Mouse (Mus musculus): ENCODE data around the gene Hist1h2bp. TPM values are rescaled to one million over a fixed set of nuclear protein-coding genes. Genes with fewer than 3 reads are reported as not detected.
A peak's percentile ranks its signal among the peaks of the same experiment; 100 is the strongest.
"Not testable (repeated sequence)": the region's sequence is repeated elsewhere in the genome, so short reads cannot be mapped to it uniquely, and the experiment has no call there.

Hist1h2bp gene
- 1.5 TPM in 1 of 2 replicates, not detected in the other for polyA plus RNA-seq (2014; fragmentation: Nextera tagmentation; extraction: Ambion mirVana)

GRCm38 (mm10) chr13:21786899-21787629, at the start of gene Hist1h2bp, which contains the start of gene Hist1h2an:
Gene Hist1h2bp (plus strand): TSS chr13:21787461.
Gene Hist1h2an (minus strand): TSS chr13:21787218.
- Histone ChIP-seq H3K9ac (ENCODE audit: low read depth, low read length) (peak within 1 kb of the TSS; percentile 69; the same call in 1 of the 2 replicates), H3K4me3 (ENCODE audit: low read depth, low read length) (peak within 1 kb of the TSS; percentile 39), H3K4me2 (peak within 1 kb of the TSS; percentile 61), H3K4me1 (ENCODE audit: control insufficient read depth, insufficient read depth, low read length) (peaks cover 16% of the 10 kb centered on the region), H3K27ac (ENCODE audit: low read depth, low read length) (peak within 1 kb of the TSS; percentile 84)
- not testable (repeated sequence) for H3K27me3 ChIP-seq (ENCODE audit: control insufficient read depth, insufficient read depth, low read length); H3K9me3 ChIP-seq (replicated peaks; ENCODE audit: control insufficient read depth, low read length); H3K36me3 ChIP-seq (ENCODE audit: control insufficient read depth, insufficient read depth, low read length)
- peak; percentile 95 for ATAC-seq (replicated peaks; ENCODE audit: insufficient number of reproducible peaks, low FRiP score, low TSS enrichment)
- under 1% methylated on average over 38 of the region's 63 CpGs for WGBS (ENCODE audit: insufficient replicate concordance)

- Histone ChIP-seq H3K9me3 (replicated peaks; ENCODE audit: control insufficient read depth, low read length) (no peaks in the 10 kb centered on the region), H3K4me2 (no peak overlapping the region), H3K4me3 (ENCODE audit: low read depth, low read length) (no peak overlapping the region), H3K4me1 (ENCODE audit: control insufficient read depth, insufficient read depth, low read length) (peaks cover 3% of the 10 kb centered on the region; the same call in 1 of the 2 replicates), H3K27ac (ENCODE audit: low read depth, low read length) (no peak overlapping the region), H3K36me3 (ENCODE audit: control insufficient read depth, insufficient read depth, low read length) (no peaks in the 10 kb centered on the region), H3K9ac (ENCODE audit: low read depth, low read length) (no peak overlapping the region), H3K27me3 (ENCODE audit: control insufficient read depth, insufficient read depth, low read length) (no peaks in the 10 kb centered on the region)
- 77% methylated on average over 1 of the region's 1 CpGs for WGBS (ENCODE audit: insufficient replicate concordance)
- ATAC-seq (replicated peaks; ENCODE audit: insufficient number of reproducible peaks, low FRiP score, low TSS enrichment): no peak
These were observed 42.3 kb upstream of the Hist1h2bp start for GRCm38 (mm10) chr13:21745006-21745405.

- H3K4me2 ChIP-seq: peak overlapping the region; percentile 79
- no peaks in the 10 kb centered on the region for H3K36me3 ChIP-seq (ENCODE audit: control insufficient read depth, insufficient read depth, low read length)
- H3K9me3 ChIP-seq (replicated peaks; ENCODE audit: control insufficient read depth, low read length): no peaks in the 10 kb centered on the region
- no peak for ATAC-seq (replicated peaks; ENCODE audit: insufficient number of reproducible peaks, low FRiP score, low TSS enrichment)
- H3K27me3 ChIP-seq (ENCODE audit: control insufficient read depth, insufficient read depth, low read length): no peaks in the 10 kb centered on the region
- peak overlapping the region; percentile 72 for H3K9ac ChIP-seq (ENCODE audit: low read depth, low read length)
- peaks cover 13% of the 10 kb centered on the region for H3K4me1 ChIP-seq (ENCODE audit: control insufficient read depth, insufficient read depth, low read length)
- WGBS (ENCODE audit: insufficient replicate concordance): 6% methylated on average over 5 of the region's 5 CpGs
- peak overlapping the region; percentile 57 for H3K4me3 ChIP-seq (ENCODE audit: low read depth, low read length)
- peak overlapping the region; percentile 79 for H3K27ac ChIP-seq (ENCODE audit: low read depth, low read length)
These were observed 37.7 kb upstream of the Hist1h2bp start for GRCm38 (mm10) chr13:21749387-21750158.

GRCm38 (mm10) chr13:21750159-21751017, 36.9 kb upstream of the Hist1h2bp start, which contains the start of gene Hist1h4k:
Gene Hist1h4k (minus strand): TSS chr13:21750505.
- Histone ChIP-seq H3K4me1 (ENCODE audit: control insufficient read depth, insufficient read depth, low read length) (peaks cover 13% of the 10 kb centered on the region), H3K4me2 (peak within 1 kb of the TSS; percentile 79), H3K9ac (ENCODE audit: low read depth, low read length) (peak within 1 kb of the TSS; percentile 72), H3K4me3 (ENCODE audit: low read depth, low read length) (peak within 1 kb of the TSS; percentile 57), H3K27ac (ENCODE audit: low read depth, low read length) (peak within 1 kb of the TSS; percentile 91)
- H3K36me3 ChIP-seq (ENCODE audit: control insufficient read depth, insufficient read depth, low read length); H3K27me3 ChIP-seq (ENCODE audit: control insufficient read depth, insufficient read depth, low read length); H3K9me3 ChIP-seq (replicated peaks; ENCODE audit: control insufficient read depth, low read length): not testable (repeated sequence)
- ATAC-seq (replicated peaks; ENCODE audit: insufficient number of reproducible peaks, low FRiP score, low TSS enrichment): peak; percentile 85
- WGBS (ENCODE audit: insufficient replicate concordance): under 1% methylated on average over 45 of the region's 56 CpGs

- Histone ChIP-seq H3K27me3 (ENCODE audit: control insufficient read depth, insufficient read depth, low read length) (no peaks in the 10 kb centered on the region), H3K27ac (ENCODE audit: low read depth, low read length) (peak overlapping the region; percentile 85; the same call in 1 of the 2 replicates), H3K4me3 (ENCODE audit: low read depth, low read length) (no peak overlapping the region), H3K9me3 (replicated peaks; ENCODE audit: control insufficient read depth, low read length) (no peaks in the 10 kb centered on the region), H3K9ac (ENCODE audit: low read depth, low read length) (no peak overlapping the region; the same call in 1 of the 2 replicates), H3K36me3 (ENCODE audit: control insufficient read depth, insufficient read depth, low read length) (no peaks in the 10 kb centered on the region), H3K4me1 (ENCODE audit: control insufficient read depth, insufficient read depth, low read length) (peaks cover 13% of the 10 kb centered on the region), H3K4me2 (no peak overlapping the region)
- ATAC-seq (replicated peaks; ENCODE audit: insufficient number of reproducible peaks, low FRiP score, low TSS enrichment): no peak
These were observed 35.8 kb upstream of the Hist1h2bp start for GRCm38 (mm10) chr13:21751417-21751816.

- H3K9ac ChIP-seq (ENCODE audit: low read depth, low read length): peak overlapping the region; percentile 22; the same call in 1 of the 2 replicates
- H3K4me2 ChIP-seq: peak overlapping the region; percentile 62; the same call in 1 of the 2 replicates
- peaks cover 13% of the 10 kb centered on the region for H3K4me1 ChIP-seq (ENCODE audit: control insufficient read depth, insufficient read depth, low read length)
- H3K27ac ChIP-seq (ENCODE audit: low read depth, low read length): peak overlapping the region; percentile 85
- H3K4me3 ChIP-seq (ENCODE audit: low read depth, low read length): no peak overlapping the region
- WGBS (ENCODE audit: insufficient replicate concordance): 39% methylated on average over 3 of the region's 3 CpGs
- no peaks in the 10 kb centered on the region for H3K27me3 ChIP-seq (ENCODE audit: control insufficient read depth, insufficient read depth, low read length)
- no peak for ATAC-seq (replicated peaks; ENCODE audit: insufficient number of reproducible peaks, low FRiP score, low TSS enrichment)
- no peaks in the 10 kb centered on the region for H3K36me3 ChIP-seq (ENCODE audit: control insufficient read depth, insufficient read depth, low read length)
- H3K9me3 ChIP-seq (replicated peaks; ENCODE audit: control insufficient read depth, low read length): no peaks in the 10 kb centered on the region
These were observed 35.4 kb upstream of the Hist1h2bp start for GRCm38 (mm10) chr13:21751827-21752226.

- H3K4me1 ChIP-seq (ENCODE audit: control insufficient read depth, insufficient read depth, low read length): peaks cover 13% of the 10 kb centered on the region
- no peaks in the 10 kb centered on the region for H3K27me3 ChIP-seq (ENCODE audit: control insufficient read depth, insufficient read depth, low read length)
- peak overlapping the region; percentile 85 for H3K27ac ChIP-seq (ENCODE audit: low read depth, low read length)
- H3K9me3 ChIP-seq (replicated peaks; ENCODE audit: control insufficient read depth, low read length): no peaks in the 10 kb centered on the region
- H3K9ac ChIP-seq (ENCODE audit: low read depth, low read length): no peak overlapping the region
- no peak for ATAC-seq (replicated peaks; ENCODE audit: insufficient number of reproducible peaks, low FRiP score, low TSS enrichment)
- H3K4me3 ChIP-seq (ENCODE audit: low read depth, low read length): no peak overlapping the region
- 43% methylated on average over 3 of the region's 3 CpGs for WGBS (ENCODE audit: insufficient replicate concordance)
- H3K36me3 ChIP-seq (ENCODE audit: control insufficient read depth, insufficient read depth, low read length): no peaks in the 10 kb centered on the region
- H3K4me2 ChIP-seq: peak overlapping the region; percentile 62
These were observed 34.9 kb upstream of the Hist1h2bp start for GRCm38 (mm10) chr13:21752356-21752755.

- Histone ChIP-seq H3K27ac (ENCODE audit: low read depth, low read length) (peak overlapping the region; percentile 85), H3K4me2 (peak overlapping the region; percentile 62), H3K4me3 (ENCODE audit: low read depth, low read length) (peak overlapping the region; percentile 42), H3K9ac (ENCODE audit: low read depth, low read length) (peak overlapping the region; percentile 65), H3K9me3 (replicated peaks; ENCODE audit: control insufficient read depth, low read length) (no peaks in the 10 kb centered on the region), H3K4me1 (ENCODE audit: control insufficient read depth, insufficient read depth, low read length) (peaks cover 13% of the 10 kb centered on the region), H3K36me3 (ENCODE audit: control insufficient read depth, insufficient read depth, low read length) (no peaks in the 10 kb centered on the region), H3K27me3 (ENCODE audit: control insufficient read depth, insufficient read depth, low read length) (no peaks in the 10 kb centered on the region)
- ATAC-seq (replicated peaks; ENCODE audit: insufficient number of reproducible peaks, low FRiP score, low TSS enrichment): no peak; the same call in 1 of the 2 replicates
- 4% methylated on average over 10 of the region's 10 CpGs for WGBS (ENCODE audit: insufficient replicate concordance)
These were observed 34.2 kb upstream of the Hist1h2bp start for GRCm38 (mm10) chr13:21753051-21753523.

All from heart, embryonic 11.5 days (tissue).